Mouse (Mus musculus): ENCODE data around the gene Dmac1.

DNA sequence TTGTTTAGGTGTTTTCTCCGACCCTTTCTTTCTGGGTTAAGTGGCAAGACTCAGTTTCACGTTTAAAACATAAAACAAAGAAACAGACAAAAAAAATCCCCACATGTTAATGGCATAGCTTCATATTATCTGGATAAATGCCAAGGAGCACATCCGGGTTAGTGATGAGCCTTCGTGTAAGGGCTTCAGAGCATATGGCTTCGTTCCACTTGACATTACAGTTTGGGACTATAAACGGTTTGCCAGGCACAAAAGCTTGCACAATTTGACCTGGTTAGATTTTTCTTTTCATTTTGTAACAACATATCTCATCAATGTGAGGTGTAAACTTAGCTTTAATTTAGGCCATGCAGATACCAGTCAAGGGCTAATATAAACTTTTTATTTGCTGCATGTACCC, 17.9 kb downstream of the Dmac1 start:
- TF ChIP-seq CTCF (IDR thresholded peaks at IDR 0.05; ENCODE audit: extremely low read depth, insufficient read length, insufficient replicate concordance, low read depth, low read length), result no peak
- TF ChIP-seq POLR2A (IDR thresholded peaks at IDR 0.05; ENCODE audit: low read depth, low read length), result no peak
